Mouse (Mus musculus) E14TG2a.4 (cell line): ENCODE data around the gene Uchl5.

Source experiments
- CTCF ChIP-seq: conservative IDR thresholded peaks from 2 replicates; pipeline ENCODE4 v1.5.1; 2014; ENCODE audit warnings: low read length
- NANOG ChIP-seq: IDR thresholded peaks from 2 replicates; pipeline ENCODE4 v1.6.1; 2014; ENCODE audit warnings: borderline replicate concordance, low read length, mixed read lengths
- POU5F1 ChIP-seq: IDR thresholded peaks from 2 replicates; pipeline ENCODE4 v1.6.1; 2014; ENCODE audit warnings: low read length, borderline replicate concordance

DNA sequence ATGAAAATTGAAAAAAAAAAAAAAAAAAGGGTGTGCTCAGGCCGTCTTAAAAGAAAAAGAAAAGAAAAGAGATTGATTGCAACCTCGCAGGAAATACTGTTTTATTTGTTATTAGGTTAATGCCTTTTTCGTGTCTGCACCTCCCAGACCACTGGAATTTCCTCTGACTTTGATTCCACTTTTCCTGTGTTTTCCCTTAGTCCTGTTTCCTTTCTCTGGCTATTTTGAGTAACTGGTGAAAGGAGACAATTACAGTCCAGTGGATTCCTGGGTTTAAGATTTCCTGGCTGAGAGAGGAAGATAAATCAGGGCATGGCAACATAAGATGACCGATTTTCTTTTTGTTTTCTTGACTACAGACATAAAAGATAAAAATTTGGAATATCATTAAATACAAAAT lies 75.3 kb downstream of the Uchl5 start:
- no peak for TF ChIP-seq CTCF
- TF ChIP-seq POU5F1, result no peak
- TF ChIP-seq NANOG, result no peak
